Mouse (Mus musculus): ENCODE measurements around the gene Rpl14. TPM values are rescaled to one million over a fixed set of nuclear protein-coding genes. Genes with fewer than 3 reads are reported as not detected.

The Rpl14 gene
- total and polyA plus RNA-seq, 3 experiments, result 1,081 to 2,026 (median 1,346) TPM

DNA sequence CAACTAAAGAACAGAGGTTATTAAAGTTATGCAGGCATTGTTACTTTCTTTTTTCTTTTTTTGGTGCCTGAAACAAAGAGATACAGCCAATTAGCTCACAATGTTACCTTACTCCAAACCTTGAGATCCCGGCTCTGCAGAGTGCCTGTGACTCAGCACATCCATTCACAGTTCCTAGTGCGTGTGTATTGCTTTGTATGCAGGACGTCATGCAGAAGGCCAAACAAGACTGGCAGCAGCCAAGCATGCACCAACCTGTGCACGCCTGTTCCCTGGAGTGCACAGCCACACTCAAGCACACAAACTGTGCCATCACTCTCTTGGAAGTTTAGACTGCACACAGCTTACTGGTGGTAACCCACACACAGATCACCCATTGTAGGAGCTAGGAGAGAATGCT is 44.0 kb upstream of the Rpl14 start:
- no peak overlapping the region for H3K4me3 ChIP-seq (replicated peaks in 1 of 3; ENCODE audit: low read depth in 2 of 3, low read length in 2 of 3, poor library complexity in 1 of 3)
- dilution Hi-C loops (cut with MboI; ENCODE audit: extremely low pct_ligation_motif_present, extremely low pct_unique_long_range_greater_than_20kb, low sequenced_read_pairs) (no loop called here), in situ Hi-C loops (cut with MboI; ENCODE audit: low pct_ligation_motif_present, low pct_unique_long_range_greater_than_20kb, low sequenced_read_pairs) (no loop called here)
- no peak overlapping the region for H3K4me2 ChIP-seq (ENCODE audit: insufficient read depth, low read depth, poor library complexity, severe bottlenecking)
- TF ChIP-seq POLR2AphosphoS2 (IDR thresholded peaks at IDR 0.05; ENCODE audit: low read depth, low read length) (no peak), CHD1 (IDR thresholded peaks at IDR 0.05; ENCODE audit: low read depth, low read length) (no peak), IRF4 (IDR thresholded peaks at IDR 0.05; ENCODE audit: low read depth, low read length) (no peak), MXI1 (IDR thresholded peaks at IDR 0.05; ENCODE audit: low read depth, low read length) (no peak), ZC3H11A (IDR thresholded peaks at IDR 0.05; ENCODE audit: low read depth, low read length) (no peak), HCFC1 (IDR thresholded peaks at IDR 0.05; ENCODE audit: low read depth, low read length) (no peak), UBTF (IDR thresholded peaks at IDR 0.05; ENCODE audit: low read depth, low read length) (no peak), NRF1 (IDR thresholded peaks at IDR 0.05; ENCODE audit: low read depth, low read length) (no peak), MAX (IDR thresholded peaks at IDR 0.05; ENCODE audit: low read length) (no peak), SMC3 (IDR thresholded peaks at IDR 0.05; ENCODE audit: low read depth, low read length) (no peak)
- H3K27me3 ChIP-seq (replicated peaks), result no peaks in the 10 kb centered on the region
- no peak for DNase-seq (ENCODE audit: extremely low read depth)
- no peaks in the 10 kb centered on the region for H3K79me2 ChIP-seq (replicated peaks; ENCODE audit: control insufficient read depth, extremely low read depth, insufficient read depth, poor library complexity, severe bottlenecking)
- no peaks in the 10 kb centered on the region for H3K9me3 ChIP-seq (replicated peaks; ENCODE audit: low read length)
- H3K27ac ChIP-seq (ENCODE audit: insufficient read depth, low read depth), result no peak overlapping the region
- H3K36me3 ChIP-seq (replicated peaks in 1 of 2; ENCODE audit: control insufficient read depth in 1 of 2, insufficient read depth in 1 of 2, low read length in 1 of 2), result no peaks in the 10 kb centered on the region
- no peak overlapping the region for H3K9ac ChIP-seq (ENCODE audit: insufficient read depth, low read depth)
- no peaks in the 10 kb centered on the region for H3K4me1 ChIP-seq (ENCODE audit: control insufficient read depth in 1 of 2, insufficient read depth in 2 of 2)

DNA sequence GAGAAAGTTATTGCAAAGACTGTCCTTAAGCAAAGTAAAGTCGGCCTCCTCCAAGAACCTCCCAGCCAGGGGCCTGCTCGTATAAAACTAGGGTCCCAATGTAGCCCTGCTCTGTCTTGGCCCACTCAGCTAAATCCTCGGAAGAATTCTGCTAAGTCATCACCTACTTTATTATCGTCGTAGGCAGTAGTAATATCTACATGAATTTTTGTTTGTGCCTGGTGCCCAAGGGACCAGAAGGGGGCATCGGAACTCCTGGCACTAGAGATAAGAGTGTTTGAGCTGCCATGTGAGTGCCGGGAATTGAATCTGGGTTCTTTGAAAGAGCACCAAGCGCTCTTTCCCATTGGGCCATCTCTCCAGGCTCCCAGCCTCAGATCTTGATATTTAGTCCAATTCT is 43.3 kb upstream of the Rpl14 start:
- no peak overlapping the region for H3K4me2 ChIP-seq (ENCODE audit: insufficient read depth, low read depth, poor library complexity, severe bottlenecking)
- no peak overlapping the region for H3K4me3 ChIP-seq (replicated peaks in 1 of 3; ENCODE audit: low read depth in 2 of 3, low read length in 2 of 3, poor library complexity in 1 of 3)
- H3K36me3 ChIP-seq (replicated peaks in 1 of 2; ENCODE audit: control insufficient read depth in 1 of 2, insufficient read depth in 1 of 2, low read length in 1 of 2), result no peaks in the 10 kb centered on the region
- in situ Hi-C loops (cut with MboI; ENCODE audit: low pct_ligation_motif_present, low pct_unique_long_range_greater_than_20kb, low sequenced_read_pairs), result no loop called here
- no peaks in the 10 kb centered on the region for H3K9me3 ChIP-seq (replicated peaks; ENCODE audit: low read length)
- H3K4me1 ChIP-seq (ENCODE audit: control insufficient read depth in 1 of 2, insufficient read depth in 2 of 2), result no peaks in the 10 kb centered on the region
- dilution Hi-C loops (cut with MboI; ENCODE audit: extremely low pct_ligation_motif_present, extremely low pct_unique_long_range_greater_than_20kb, low sequenced_read_pairs), result no loop called here
- H3K9ac ChIP-seq (ENCODE audit: insufficient read depth, low read depth), result no peak overlapping the region
- no peaks in the 10 kb centered on the region for H3K27me3 ChIP-seq (replicated peaks)
- no peaks in the 10 kb centered on the region for H3K79me2 ChIP-seq (replicated peaks; ENCODE audit: control insufficient read depth, extremely low read depth, insufficient read depth, poor library complexity, severe bottlenecking)
- TF ChIP-seq EP300 (IDR thresholded peaks at IDR 0.05; ENCODE audit: low read length), result no peak
- TF ChIP-seq ETS1 (conservative IDR thresholded peaks at IDR 0.05; ENCODE audit: low read depth, low read length), result no peak
- TF ChIP-seq ZKSCAN1 (IDR thresholded peaks at IDR 0.05; ENCODE audit: borderline replicate concordance, low read depth, low read length), result no peak
- no peak for TF ChIP-seq CHD2 (IDR thresholded peaks at IDR 0.05; ENCODE audit: low read length)
- TF ChIP-seq CTCF (conservative IDR thresholded peaks at IDR 0.05 in 1 of 2, IDR thresholded peaks at IDR 0.05 in 1 of 2; ENCODE audit: low read depth in 2 of 2, low read length in 2 of 2), result no peak
- TF ChIP-seq SIN3A (IDR thresholded peaks at IDR 0.05; ENCODE audit: low read length), result no peak
- no peak for TF ChIP-seq ELF1 (IDR thresholded peaks at IDR 0.05; ENCODE audit: low read depth, low read length)
- no peak for DNase-seq (ENCODE audit: extremely low read depth)
- H3K27ac ChIP-seq (ENCODE audit: insufficient read depth, low read depth), result no peak overlapping the region
